Mouse (Mus musculus) bone marrow macrophage, adult 2 months (primary cell): Measurements from ENCODE around the gene Cdc45.

ENCODE experiments used
- CTCF ChIP-seq: IDR thresholded peaks from 2 replicates; pipeline ENCODE4 v1.5.1; 2012; ENCODE audit warnings: low read depth, mild to moderate bottlenecking, low read length, moderate library complexity
- POLR2A ChIP-seq: IDR thresholded peaks from 2 replicates; pipeline ENCODE4 v1.6.1; 2012; ENCODE audit warnings: mild to moderate bottlenecking, low read depth, low read length, borderline replicate concordance

DNA sequence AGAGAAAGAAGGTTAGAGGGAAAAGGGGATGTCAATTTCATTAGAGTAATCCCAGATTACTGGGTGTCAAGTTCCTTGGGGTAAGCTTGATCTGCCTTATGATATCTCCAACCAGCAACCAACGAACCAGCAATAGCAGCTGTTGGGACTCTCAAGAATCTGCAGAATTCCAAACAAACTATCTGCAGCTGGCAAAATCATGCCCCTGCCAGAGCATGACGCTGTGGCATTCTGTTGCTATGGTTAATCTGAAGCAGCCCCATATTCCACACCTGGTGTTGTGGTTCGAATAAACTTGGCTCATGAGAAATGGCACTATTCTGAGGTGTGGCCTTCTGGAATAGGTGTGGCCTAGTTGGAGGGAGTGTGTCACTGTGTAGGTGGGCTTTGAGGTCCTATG, 48.8 kb downstream of the Cdc45 start:
- no peak for TF ChIP-seq CTCF
- TF ChIP-seq POLR2A = no peak
